Mouse (Mus musculus): ENCODE results near the gene Kif2a. TPM values are rescaled to one million over a fixed set of nuclear protein-coding genes. Genes with fewer than 3 reads are reported as not detected.
A peak's percentile ranks its signal among the peaks of the same experiment; 100 is the strongest.

Kif2a gene
- total RNA-seq (2015) (53.7 and 55.1 TPM in 2 replicates), total RNA-seq (2017) (15.2 and 18.0 TPM in 2 replicates)

GRCm38 (mm10) chr13:107021461-107022265, at the start of gene Kif2a:
Gene Kif2a, minus strand, starts transcription at chr13:107022126.
- peak; percentile 29 for ATAC-seq (replicated peaks; ENCODE audit: poor library complexity)

- ATAC-seq (replicated peaks; ENCODE audit: poor library complexity), result peak; percentile 52; the same call in 1 of the 2 replicates
Measured at GRCm38 (mm10) chr13:107069061-107069460, 47.1 kb upstream of the Kif2a start.

GRCm38 (mm10) chr13:107065098-107065855, 43.4 kb upstream of the Kif2a start:
- ATAC-seq (replicated peaks; ENCODE audit: poor library complexity), result no peak

- ATAC-seq (replicated peaks; ENCODE audit: poor library complexity), result no peak
Measured at GRCm38 (mm10) chr13:107064263-107064662, 42.3 kb upstream of the Kif2a start.

GRCm38 (mm10) chr13:107063115-107063807, 41.3 kb upstream of the Kif2a start:
- peak; percentile 77 for ATAC-seq (replicated peaks; ENCODE audit: poor library complexity)

- ATAC-seq (replicated peaks; ENCODE audit: poor library complexity), result no peak
Measured at GRCm38 (mm10) chr13:107060098-107060497, 38.2 kb upstream of the Kif2a start.

- peak; percentile 78 for ATAC-seq (replicated peaks; ENCODE audit: poor library complexity)
Measured at GRCm38 (mm10) chr13:107059460-107059859, 37.5 kb upstream of the Kif2a start.

GRCm38 (mm10) chr13:107056318-107056717, 34.4 kb upstream of the Kif2a start:
- ATAC-seq (replicated peaks; ENCODE audit: poor library complexity), result peak; percentile 64

GRCm38 (mm10) chr13:107054496-107054895, 32.6 kb upstream of the Kif2a start:
- ATAC-seq (replicated peaks; ENCODE audit: poor library complexity), result no peak

GRCm38 (mm10) chr13:107051342-107051741, 29.4 kb upstream of the Kif2a start:
- 0 out of 2 replicates have a peak, but pooled peaks have one; percentile 29 for ATAC-seq (replicated peaks; ENCODE audit: poor library complexity)

- ATAC-seq (replicated peaks; ENCODE audit: poor library complexity), result peak; percentile 89
Measured at GRCm38 (mm10) chr13:107044229-107044628, 22.3 kb upstream of the Kif2a start.

GRCm38 (mm10) chr13:107042551-107042950, 20.6 kb upstream of the Kif2a start:
- ATAC-seq (replicated peaks; ENCODE audit: poor library complexity), result no peak

GRCm38 (mm10) chr13:107039493-107039892, 17.6 kb upstream of the Kif2a start:
- ATAC-seq (replicated peaks; ENCODE audit: poor library complexity), result no peak

GRCm38 (mm10) chr13:107038346-107038745, 16.4 kb upstream of the Kif2a start:
- no peak for ATAC-seq (replicated peaks; ENCODE audit: poor library complexity)

GRCm38 (mm10) chr13:107035511-107036113, 13.7 kb upstream of the Kif2a start:
- ATAC-seq (replicated peaks; ENCODE audit: poor library complexity), result peak; percentile 48; the same call in 1 of the 2 replicates

GRCm38 (mm10) chr13:107035078-107035477, 13.2 kb upstream of the Kif2a start:
- no peak for ATAC-seq (replicated peaks; ENCODE audit: poor library complexity)

- ATAC-seq (replicated peaks; ENCODE audit: poor library complexity), result no peak
Measured at GRCm38 (mm10) chr13:107034028-107034920, 12.3 kb upstream of the Kif2a start.

- 0 out of 2 replicates have a peak, but pooled peaks have one; percentile 18 for ATAC-seq (replicated peaks; ENCODE audit: poor library complexity)
Measured at GRCm38 (mm10) chr13:107031228-107031627, 9.3 kb upstream of the Kif2a start.

GRCm38 (mm10) chr13:107027218-107027617, 5.3 kb upstream of the Kif2a start:
- ATAC-seq (replicated peaks; ENCODE audit: poor library complexity), result peak; percentile 40

GRCm38 (mm10) chr13:107025663-107026062, 3.7 kb upstream of the Kif2a start:
- peak; percentile 12; the same call in 1 of the 2 replicates for ATAC-seq (replicated peaks; ENCODE audit: poor library complexity)

Data from megakaryocyte progenitor cell, adult 5-6 weeks (primary cell).